Mouse (Mus musculus) mouse embryonic stem cell (cell line): ENCODE data around the gene Igsf9b.

Source experiments
- in situ Hi-C, 2 experiments: fragments of 300-500 bp; cut with MboI; formaldehyde crosslinking; loops; 1 replicate in 1 of 2; 3 replicates in 1 of 2; pipeline ENCODE4 v1.14.3; 2019 to 2020; ENCODE audit warnings: low sequenced_read_pairs in 2 of 2, low pct_unique_long_range_greater_than_20kb in 1 of 2, mixed read lengths in 1 of 2; ENCODE audit not compliant: unreplicated experiment in 1 of 2

The Igsf9b gene

GRCm38 (mm10) chr9:27321267-27321666 lies 22.3 kb downstream of the Igsf9b start:
- in situ Hi-C loops = no loop called here

DNA sequence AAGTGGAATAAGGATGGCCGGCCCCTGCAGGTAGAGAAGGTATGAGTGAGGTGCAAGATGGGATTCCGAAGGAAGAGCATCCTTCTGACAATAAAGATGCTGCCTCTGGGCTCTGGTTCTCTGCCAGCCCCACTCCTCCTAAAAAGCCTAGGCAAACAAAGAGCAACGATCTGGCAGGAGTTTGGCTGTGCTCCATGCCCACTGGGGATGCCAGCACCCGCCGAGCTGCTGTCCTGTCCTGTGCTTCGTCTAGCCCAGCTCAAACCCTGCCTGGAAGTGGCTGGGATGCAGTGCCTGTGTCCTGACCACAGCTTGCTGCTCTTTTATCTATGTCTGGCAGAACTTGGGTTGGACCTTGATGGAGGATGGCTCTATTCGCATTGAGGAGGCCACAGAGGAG lies 23.3 kb downstream of the Igsf9b start:
- in situ Hi-C loops = no loop called here

- in situ Hi-C loops = no loop called here
Observed at GRCm38 (mm10) chr9:27323412-27323811, 24.4 kb downstream of the Igsf9b start.

DNA sequence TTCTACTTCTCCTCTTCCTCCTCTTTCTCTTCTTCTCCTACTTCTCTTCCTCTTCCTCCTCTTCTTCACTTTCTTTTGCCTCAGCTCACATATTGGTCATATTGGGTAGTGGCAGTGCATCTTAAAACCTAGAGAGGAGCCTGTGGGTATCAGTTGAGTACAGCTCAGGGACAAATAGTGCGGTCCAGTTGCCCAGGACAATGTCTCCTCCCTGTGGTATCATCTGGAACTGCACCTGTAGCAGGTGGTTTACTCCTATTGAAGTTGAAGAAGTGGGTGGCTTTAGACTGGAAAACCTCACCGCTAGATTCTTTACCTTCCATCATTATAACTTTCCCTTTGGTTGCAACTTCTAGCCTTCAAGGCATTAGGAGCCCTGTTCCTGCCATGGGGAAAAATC lies 26.9 kb downstream of the Igsf9b start:
- in situ Hi-C loops = no loop called here

GRCm38 (mm10) chr9:27327558-27327957 lies 28.6 kb downstream of the Igsf9b start:
- in situ Hi-C loops = no loop called here

DNA sequence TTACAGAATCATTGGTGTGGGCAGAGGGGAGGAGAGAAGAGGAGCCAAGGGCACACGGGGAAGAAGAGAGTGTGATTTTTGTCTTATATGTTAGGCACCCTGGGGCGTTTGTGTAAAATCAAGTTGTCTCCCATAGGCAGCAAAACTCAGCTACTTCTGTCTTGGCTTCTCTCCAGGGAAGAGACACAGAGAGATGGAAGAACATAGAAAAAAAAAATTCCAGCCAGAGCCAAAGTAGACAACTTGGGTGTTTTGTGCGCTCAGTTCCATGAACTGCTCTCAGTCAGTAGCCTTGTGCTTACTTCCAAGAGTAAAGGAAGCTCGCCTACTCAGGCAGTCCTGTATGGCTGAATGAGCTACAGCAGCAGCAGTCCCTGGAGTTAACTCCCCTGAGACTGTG lies 31.4 kb downstream of the Igsf9b start:
- in situ Hi-C loops = no loop called here

- in situ Hi-C loops = no loop called here
Observed at GRCm38 (mm10) chr9:27331538-27331937, 32.5 kb downstream of the Igsf9b start.

DNA sequence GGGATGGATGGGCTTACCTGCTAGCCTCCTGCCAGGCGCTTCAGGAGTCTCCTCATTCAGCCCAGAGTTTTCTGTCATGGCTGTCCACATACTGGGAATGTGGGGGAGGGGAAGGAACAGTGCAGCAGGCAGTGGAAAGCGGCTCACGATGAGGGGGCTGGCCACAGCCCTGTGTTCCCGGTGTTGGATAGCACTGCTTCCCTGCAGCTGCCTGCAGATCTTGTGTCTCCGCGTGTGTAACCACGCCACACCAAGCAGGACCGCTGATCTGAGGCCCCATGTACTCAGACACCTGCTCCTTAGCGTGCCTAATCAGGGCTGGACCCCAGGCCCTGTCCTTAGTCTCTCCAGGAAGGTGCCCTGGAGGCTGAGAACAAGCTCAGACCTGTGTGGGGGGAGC lies 35.9 kb downstream of the Igsf9b start:
- in situ Hi-C loops = no loop called here

- in situ Hi-C loops = no loop called here
Observed at GRCm38 (mm10) chr9:27336962-27337636, 38.1 kb downstream of the Igsf9b start.

DNA sequence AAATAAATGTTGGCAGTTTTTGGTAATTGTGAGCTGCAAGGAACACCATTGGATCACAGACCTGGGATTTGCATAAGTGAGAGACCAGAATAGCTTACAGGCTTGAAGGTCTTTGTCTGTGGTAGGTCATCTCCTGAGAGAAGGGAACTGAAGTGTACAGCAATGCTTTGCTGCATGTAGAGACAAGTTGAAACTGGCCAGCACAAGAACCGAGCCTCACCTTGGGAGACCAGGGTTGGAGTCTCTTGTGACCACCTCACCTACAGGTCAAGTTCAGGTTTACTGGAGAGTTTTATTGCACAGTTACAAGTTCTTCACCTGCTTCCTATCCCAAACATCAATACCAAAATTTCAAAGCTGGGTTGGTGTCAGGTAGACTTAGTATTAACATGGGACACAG lies 40.2 kb downstream of the Igsf9b start:
- in situ Hi-C loops = no loop called here

DNA sequence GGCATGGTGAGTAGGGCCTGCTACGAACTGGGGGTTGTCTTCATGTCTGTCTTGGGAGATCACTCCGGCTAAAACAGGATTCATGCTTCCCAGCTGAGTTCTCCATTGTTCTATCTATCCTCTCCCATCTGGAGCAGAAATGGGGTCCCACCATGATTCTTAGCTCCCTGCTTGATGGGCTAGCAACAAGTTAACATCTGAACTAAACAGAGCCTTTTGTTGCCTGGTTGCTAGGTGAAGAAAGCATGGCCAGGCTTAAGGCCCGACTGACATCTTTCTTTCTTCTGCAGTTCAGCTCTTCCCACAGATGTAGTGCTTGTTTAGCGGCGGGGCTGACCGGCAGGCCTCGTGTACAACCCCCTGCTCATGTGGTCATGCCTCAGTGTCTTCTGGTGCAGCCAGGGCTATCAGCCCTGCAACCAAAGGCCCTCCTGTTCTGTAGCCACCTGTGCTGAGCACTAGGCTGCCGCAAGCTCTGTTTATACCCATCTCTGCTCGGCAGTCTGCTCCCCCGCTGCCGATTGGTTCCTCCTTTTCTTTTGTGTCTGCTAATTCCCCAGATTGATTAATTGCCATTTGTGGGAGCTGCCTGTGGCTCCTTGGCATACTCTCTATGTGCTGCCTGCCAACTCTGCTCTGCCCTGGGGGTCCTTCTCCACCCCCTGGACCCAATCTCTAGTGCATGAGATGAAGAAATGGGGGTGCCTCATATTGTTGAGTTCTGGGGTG lies 47.7 kb downstream of the Igsf9b start:
- in situ Hi-C loops = no loop called here

- in situ Hi-C loops = no loop called here
Observed at GRCm38 (mm10) chr9:27353082-27353481, 54.1 kb downstream of the Igsf9b start.

DNA sequence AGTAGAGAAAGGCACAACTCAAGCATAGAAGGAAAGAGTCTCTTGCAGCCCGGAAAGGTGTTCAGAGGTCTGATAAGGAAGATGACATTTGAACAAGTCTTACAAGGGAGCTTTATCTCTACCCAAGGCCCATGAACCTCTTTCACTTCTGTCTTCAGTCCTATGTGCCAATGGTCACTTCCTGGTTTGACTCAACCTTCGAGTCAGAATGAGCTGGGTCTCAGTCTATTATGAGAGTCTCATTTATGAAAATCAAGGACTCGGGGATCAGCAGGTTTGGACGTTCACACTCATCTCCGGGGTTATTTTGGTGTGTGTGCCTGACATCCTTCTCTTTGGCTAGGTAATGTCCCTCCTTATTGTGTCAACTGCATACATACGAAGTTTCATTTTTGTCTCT lies 58.9 kb downstream of the Igsf9b start:
- in situ Hi-C loops = no loop called here

GRCm38 (mm10) chr9:27367231-27367630 lies 68.2 kb downstream of the Igsf9b start:
- in situ Hi-C loops = no loop called here

- in situ Hi-C loops = no loop called here
Observed at GRCm38 (mm10) chr9:27369108-27369507, 70.1 kb downstream of the Igsf9b start.

- in situ Hi-C loops = no loop called here
Observed at GRCm38 (mm10) chr9:27375746-27376145, 76.7 kb downstream of the Igsf9b start.

GRCm38 (mm10) chr9:27386951-27387350 lies 87.9 kb downstream of the Igsf9b start:
- in situ Hi-C loops = no loop called here

GRCm38 (mm10) chr9:27396500-27396899 lies 97.5 kb downstream of the Igsf9b start, which contains the start of gene Spata19:
Gene Spata19, plus strand, starts transcription at chr9:27396800.
- in situ Hi-C loops = no loop called here

DNA sequence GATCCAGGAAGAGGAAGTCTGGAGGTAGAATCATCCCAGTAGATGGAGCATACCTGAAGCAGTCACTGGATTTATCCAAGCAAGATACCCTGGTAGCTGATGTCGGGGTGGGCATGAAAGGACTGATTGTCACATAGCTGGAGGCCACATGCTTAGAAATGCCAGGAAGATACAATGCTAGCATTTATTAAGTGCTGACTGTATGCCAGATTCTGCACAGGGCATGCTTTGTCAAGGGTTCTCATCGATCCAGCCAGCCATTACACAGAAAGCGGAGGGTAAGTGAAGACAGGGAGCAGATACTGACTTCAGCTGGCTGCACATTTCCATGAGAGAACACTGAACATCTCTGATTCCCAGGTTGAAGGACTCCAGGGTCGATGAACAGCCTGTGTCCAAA lies 102.2 kb downstream of the Igsf9b start:
- in situ Hi-C loops = loop anchor here in 1 of 2 experiments (25.0 kb wide), 2 partner anchors 336 to 836 kb away; no protein-coding TSS in a partner anchor
